Mouse (Mus musculus) right cerebral cortex, adult 18-20 months (tissue): ENCODE measurements around the gene Ankrd55.

ENCODE experiments used
- DNase-seq: peaks from one replicate; pipeline ENCODE4 v3.0.0; 2022; ENCODE audit warnings: mixed read lengths

Gene Ankrd55

GRCm38 (mm10) chr13:112383941-112384659 is 95.8 kb downstream of the Ankrd55 start:
- no peak for DNase-seq

GRCm38 (mm10) chr13:112385040-112385439 is 96.8 kb downstream of the Ankrd55 start:
- no peak for DNase-seq

GRCm38 (mm10) chr13:112386494-112387075 is 98.3 kb downstream of the Ankrd55 start:
- DNase-seq = no peak

GRCm38 (mm10) chr13:112387279-112387678 is 99.0 kb downstream of the Ankrd55 start:
- no peak for DNase-seq

- DNase-seq = no peak
Observed at GRCm38 (mm10) chr13:112388176-112388575, 99.9 kb downstream of the Ankrd55 start.

- no peak for DNase-seq
Observed at GRCm38 (mm10) chr13:112390206-112390605, 102.0 kb downstream of the Ankrd55 start.

- DNase-seq = no peak
Observed at GRCm38 (mm10) chr13:112391354-112391753, 103.1 kb downstream of the Ankrd55 start.

- no peak for DNase-seq
Observed at GRCm38 (mm10) chr13:112393356-112393755, 105.1 kb downstream of the Ankrd55 start.

GRCm38 (mm10) chr13:112394271-112394670 is 106.0 kb downstream of the Ankrd55 start:
- DNase-seq = no peak

- DNase-seq = no peak
Observed at GRCm38 (mm10) chr13:112404723-112405122, 116.5 kb downstream of the Ankrd55 start.

- no peak for DNase-seq
Observed at GRCm38 (mm10) chr13:112405184-112405583, 116.9 kb downstream of the Ankrd55 start.

- no peak for DNase-seq
Observed at GRCm38 (mm10) chr13:112406618-112407017, 118.4 kb downstream of the Ankrd55 start.

- no peak for DNase-seq
Observed at GRCm38 (mm10) chr13:112407181-112407700, 119.0 kb downstream of the Ankrd55 start.

- DNase-seq = no peak
Observed at GRCm38 (mm10) chr13:112407776-112408490, 119.7 kb downstream of the Ankrd55 start.

- no peak for DNase-seq
Observed at GRCm38 (mm10) chr13:112408701-112409100, 120.5 kb downstream of the Ankrd55 start.

- no peak for DNase-seq
Observed at GRCm38 (mm10) chr13:112409331-112409730, 121.1 kb downstream of the Ankrd55 start.

- no peak for DNase-seq
Observed at GRCm38 (mm10) chr13:112409851-112410250, 121.6 kb downstream of the Ankrd55 start.

GRCm38 (mm10) chr13:112410461-112410860 is 122.2 kb downstream of the Ankrd55 start:
- DNase-seq = no peak

- DNase-seq = no peak
Observed at GRCm38 (mm10) chr13:112411216-112411822, 123.1 kb downstream of the Ankrd55 start.

GRCm38 (mm10) chr13:112412251-112412650 is 124.0 kb downstream of the Ankrd55 start:
- DNase-seq = no peak

- no peak for DNase-seq
Observed at GRCm38 (mm10) chr13:112412824-112413223, 124.6 kb downstream of the Ankrd55 start.

GRCm38 (mm10) chr13:112413611-112414010 is 125.4 kb downstream of the Ankrd55 start:
- no peak for DNase-seq

GRCm38 (mm10) chr13:112415896-112416295 is 127.6 kb downstream of the Ankrd55 start:
- no peak for DNase-seq
